Mouse (Mus musculus): ENCODE data around the gene Rhbdl3. TPM values are rescaled to one million over a fixed set of nuclear protein-coding genes. Genes with fewer than 3 reads are reported as not detected.

The Rhbdl3 gene
- polyA plus RNA-seq, 1 experiment, result 0.52 TPM

GRCm38 (mm10) chr11:80315743-80316639, 15.3 kb downstream of the Rhbdl3 start:
- H3K4me1 ChIP-seq (ENCODE audit: control insufficient read depth, insufficient read depth, low read length), result no peaks in the 10 kb centered on the region; the same call in 1 of the 2 replicates
- WGBS, result 69% methylated on average over 10 of the region's 10 CpGs
- H3K27ac ChIP-seq (ENCODE audit: control insufficient read depth, insufficient read depth, low read depth, low read length, poor library complexity), result no peak overlapping the region
- H3K4me3 ChIP-seq (replicated peaks; ENCODE audit: control insufficient read depth, low read depth, low read length), result no peak overlapping the region
- TF ChIP-seq CTCF (IDR thresholded peaks at IDR 0.05; ENCODE audit: control insufficient read depth, insufficient read depth, low read length), result no peak
- no peak for TF ChIP-seq POLR2A (IDR thresholded peaks at IDR 0.05; ENCODE audit: borderline replicate concordance, control insufficient read depth, low read depth, low read length)

GRCm38 (mm10) chr11:80323255-80323654, 22.5 kb downstream of the Rhbdl3 start:
- no peak for TF ChIP-seq CTCF (IDR thresholded peaks at IDR 0.05; ENCODE audit: control insufficient read depth, insufficient read depth, low read length)
- no peak for TF ChIP-seq POLR2A (IDR thresholded peaks at IDR 0.05; ENCODE audit: borderline replicate concordance, control insufficient read depth, low read depth, low read length)
- WGBS, result 29% methylated on average over 13 of the region's 13 CpGs
- no peaks in the 10 kb centered on the region; the same call in 1 of the 2 replicates for H3K4me1 ChIP-seq (ENCODE audit: control insufficient read depth, insufficient read depth, low read length)

GRCm38 (mm10) chr11:80324636-80325035, 23.9 kb downstream of the Rhbdl3 start:
- Histone ChIP-seq H3K4me1 (ENCODE audit: control insufficient read depth, insufficient read depth, low read length) (no peaks in the 10 kb centered on the region; the same call in 1 of the 2 replicates), H3K27ac (ENCODE audit: control insufficient read depth, insufficient read depth, low read depth, low read length, poor library complexity) (no peak overlapping the region), H3K4me3 (replicated peaks; ENCODE audit: control insufficient read depth, low read depth, low read length) (no peak overlapping the region)
- 70% methylated on average over 6 of the region's 6 CpGs for WGBS
- TF ChIP-seq CTCF (IDR thresholded peaks at IDR 0.05; ENCODE audit: control insufficient read depth, insufficient read depth, low read length) (no peak), POLR2A (IDR thresholded peaks at IDR 0.05; ENCODE audit: borderline replicate concordance, control insufficient read depth, low read depth, low read length) (no peak)

More at GRCm38 (mm10) chr11:80323255-80323654, 22.5 kb downstream of the Rhbdl3 start:
- Histone ChIP-seq H3K27ac (ENCODE audit: control insufficient read depth, insufficient read depth, low read depth, low read length, poor library complexity) (no peak overlapping the region), H3K4me3 (replicated peaks; ENCODE audit: control insufficient read depth, low read depth, low read length) (no peak overlapping the region)

GRCm38 (mm10) chr11:80332709-80333400, 32.1 kb downstream of the Rhbdl3 start:
- 53% methylated on average over 12 of the region's 12 CpGs for WGBS
- H3K27ac ChIP-seq (ENCODE audit: control insufficient read depth, insufficient read depth, low read depth, low read length, poor library complexity), result no peak overlapping the region
- no peak for TF ChIP-seq CTCF (IDR thresholded peaks at IDR 0.05; ENCODE audit: control insufficient read depth, insufficient read depth, low read length)
- TF ChIP-seq POLR2A (IDR thresholded peaks at IDR 0.05; ENCODE audit: borderline replicate concordance, control insufficient read depth, low read depth, low read length), result no peak
- no peaks in the 10 kb centered on the region for H3K4me1 ChIP-seq (ENCODE audit: control insufficient read depth, insufficient read depth, low read length)
- H3K4me3 ChIP-seq (replicated peaks; ENCODE audit: control insufficient read depth, low read depth, low read length), result no peak overlapping the region

GRCm38 (mm10) chr11:80335609-80336350, 35.1 kb downstream of the Rhbdl3 start:
- 41% methylated on average over 7 of the region's 7 CpGs for WGBS
- no peak overlapping the region for H3K4me3 ChIP-seq (replicated peaks; ENCODE audit: control insufficient read depth, low read depth, low read length)
- H3K4me1 ChIP-seq (ENCODE audit: control insufficient read depth, insufficient read depth, low read length), result no peaks in the 10 kb centered on the region
- TF ChIP-seq POLR2A (IDR thresholded peaks at IDR 0.05; ENCODE audit: borderline replicate concordance, control insufficient read depth, low read depth, low read length) (no peak), CTCF (IDR thresholded peaks at IDR 0.05; ENCODE audit: control insufficient read depth, insufficient read depth, low read length) (no peak)
- H3K27ac ChIP-seq (ENCODE audit: control insufficient read depth, insufficient read depth, low read depth, low read length, poor library complexity), result no peak overlapping the region

- Histone ChIP-seq H3K27ac (ENCODE audit: control insufficient read depth, insufficient read depth, low read depth, low read length, poor library complexity) (no peak overlapping the region), H3K4me3 (replicated peaks; ENCODE audit: control insufficient read depth, low read depth, low read length) (no peak overlapping the region), H3K4me1 (ENCODE audit: control insufficient read depth, insufficient read depth, low read length) (no peaks in the 10 kb centered on the region)
- 24% methylated on average over 6 of the region's 6 CpGs for WGBS
- TF ChIP-seq CTCF (IDR thresholded peaks at IDR 0.05; ENCODE audit: control insufficient read depth, insufficient read depth, low read length) (no peak), POLR2A (IDR thresholded peaks at IDR 0.05; ENCODE audit: borderline replicate concordance, control insufficient read depth, low read depth, low read length) (no peak)
Observed at GRCm38 (mm10) chr11:80336351-80336730, 35.6 kb downstream of the Rhbdl3 start.

GRCm38 (mm10) chr11:80342482-80342881, 41.8 kb downstream of the Rhbdl3 start:
- TF ChIP-seq POLR2A (IDR thresholded peaks at IDR 0.05; ENCODE audit: borderline replicate concordance, control insufficient read depth, low read depth, low read length) (no peak), CTCF (IDR thresholded peaks at IDR 0.05; ENCODE audit: control insufficient read depth, insufficient read depth, low read length) (no peak)
- no peak overlapping the region for H3K27ac ChIP-seq (ENCODE audit: control insufficient read depth, insufficient read depth, low read depth, low read length, poor library complexity)
- no peaks in the 10 kb centered on the region for H3K4me1 ChIP-seq (ENCODE audit: control insufficient read depth, insufficient read depth, low read length)
- no peak overlapping the region for H3K4me3 ChIP-seq (replicated peaks; ENCODE audit: control insufficient read depth, low read depth, low read length)
- 76% methylated on average over 2 of the region's 2 CpGs for WGBS

All from bone marrow, adult 2 months (tissue).